Mouse (Mus musculus) embryonic facial prominence, embryonic 12.5 days (tissue): ENCODE results near the gene Vmn1r207-ps. TPM values are rescaled to one million over a fixed set of nuclear protein-coding genes. Genes with fewer than 3 reads are reported as not detected.
"Not testable (repeated sequence)": the region's sequence is repeated elsewhere in the genome, so short reads cannot be mapped to it uniquely, and the experiment has no call there.

ENCODE experiments used
- ATAC-seq: fragments of 200-750 bp; cut with Nextera tagmentation; 2 replicates; pipeline ENCODE4 v1.8.0; 2017; ENCODE audit not compliant: insufficient number of reproducible peaks, insufficient read depth, low FRiP score, low TSS enrichment
- H3K27ac ChIP-seq: fragments of 300-500 bp; sonication (generic); 2 replicates; pipeline ENCODE4 v1.5.1; 2016; ENCODE audit warnings: mild to moderate bottlenecking
- H3K27me3 ChIP-seq: fragments of 300-500 bp; sonication (generic); 2 replicates; pipeline ENCODE4 v1.6.1; 2016; ENCODE audit warnings: mild to moderate bottlenecking, moderate library complexity
- H3K36me3 ChIP-seq: fragments of 300-500 bp; sonication (generic); 2 replicates; pipeline ENCODE4 v1.6.1; 2016; ENCODE audit warnings: mild to moderate bottlenecking
- H3K4me1 ChIP-seq: fragments of 300-500 bp; sonication (generic); 2 replicates; pipeline ENCODE4 v1.6.1; 2016
- H3K4me2 ChIP-seq: fragments of 300-500 bp; sonication (generic); replicated peaks from 2 replicates; pipeline ENCODE4 v1.6.1; 2016; ENCODE audit warnings: mild to moderate bottlenecking, moderate library complexity
- H3K4me3 ChIP-seq: fragments of 300-500 bp; sonication (generic); 2 replicates; pipeline ENCODE4 v1.5.1; 2016; ENCODE audit warnings: mild to moderate bottlenecking
- H3K9ac ChIP-seq: fragments of 300-500 bp; sonication (generic); 2 replicates; pipeline ENCODE4 v1.6.1; 2016; ENCODE audit warnings: mild to moderate bottlenecking, moderate library complexity
- H3K9me3 ChIP-seq: fragments of 300-500 bp; sonication (generic); 2 replicates; pipeline ENCODE4 v1.6.1; 2016; ENCODE audit warnings: mild to moderate bottlenecking, moderate library complexity
- WGBS: fragments of 180-500 bp; shearing (Covaris S2); methylation state at CpG from one replicate; pipeline ENCODE4 v1.1.7; 2016; 5-methylcytosine and 5-hydroxymethylcytosine counted together
- polyA plus RNA-seq: library from polyadenylated mRNA; unstranded; fragments of >200 nt; fragmentation: Nextera tagmentation; extraction: Ambion mirVana; gene quantifications from 2 replicates; pipeline ENCODE4 v1.2.1, GENCODE M21; 2016

Gene Vmn1r207-ps
- not detected in 2 replicates for polyA plus RNA-seq

DNA sequence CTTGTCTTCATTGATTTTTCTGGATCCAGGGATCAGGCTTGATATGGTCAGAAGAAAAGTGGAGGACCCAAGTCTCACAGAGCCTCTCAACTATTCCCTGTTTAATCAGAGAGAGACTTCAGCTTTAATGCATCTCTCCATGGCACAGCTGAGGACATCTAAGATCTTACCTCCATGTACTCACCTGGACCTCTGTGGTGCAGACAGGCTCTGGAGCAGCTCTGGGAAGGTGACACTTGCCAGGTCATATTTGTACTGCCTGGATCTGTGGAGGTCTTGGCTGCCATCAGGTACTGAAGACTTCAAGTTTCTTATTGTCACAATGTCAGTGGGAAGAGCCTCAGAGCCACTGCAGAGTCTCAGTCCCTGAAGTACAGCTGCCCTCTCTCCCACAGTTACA is at the start of gene Vmn1r207-ps:
Vmn1r207-ps (minus strand) TSS at position 101 of the 400 bp plus-strand sequence.
- not testable (repeated sequence) for H3K27me3 ChIP-seq, H3K9me3 ChIP-seq, H3K4me2 ChIP-seq, H3K36me3 ChIP-seq, H3K27ac ChIP-seq, H3K9ac ChIP-seq, ATAC-seq, H3K4me3 ChIP-seq, H3K4me1 ChIP-seq

DNA sequence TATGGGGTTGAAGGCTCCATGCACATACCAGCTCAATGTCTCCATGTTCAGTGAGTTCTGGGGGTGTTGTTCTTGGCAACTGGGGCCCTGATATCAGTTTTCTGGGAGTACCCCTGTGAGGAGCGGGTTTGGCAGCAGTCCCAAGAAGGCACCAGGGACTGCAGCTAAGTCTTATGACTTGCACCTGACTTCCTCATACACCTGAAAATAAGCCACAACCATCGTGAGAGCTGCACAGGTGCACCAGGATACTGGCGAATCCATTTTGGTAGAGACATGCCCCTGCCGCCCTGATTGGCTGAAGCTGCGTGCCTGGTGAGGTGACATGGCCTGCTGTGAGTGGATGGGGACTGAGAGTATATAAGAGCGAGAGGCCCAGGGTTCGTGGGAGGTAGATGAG is 47.9 kb upstream of the Vmn1r207-ps start, which contains the start of gene Vmn1r208:
Vmn1r208 (minus strand) TSS at position 101 of the 400 bp plus-strand sequence.
- WGBS = no CpG with 5 or more reads among the region's 7 CpGs

DNA sequence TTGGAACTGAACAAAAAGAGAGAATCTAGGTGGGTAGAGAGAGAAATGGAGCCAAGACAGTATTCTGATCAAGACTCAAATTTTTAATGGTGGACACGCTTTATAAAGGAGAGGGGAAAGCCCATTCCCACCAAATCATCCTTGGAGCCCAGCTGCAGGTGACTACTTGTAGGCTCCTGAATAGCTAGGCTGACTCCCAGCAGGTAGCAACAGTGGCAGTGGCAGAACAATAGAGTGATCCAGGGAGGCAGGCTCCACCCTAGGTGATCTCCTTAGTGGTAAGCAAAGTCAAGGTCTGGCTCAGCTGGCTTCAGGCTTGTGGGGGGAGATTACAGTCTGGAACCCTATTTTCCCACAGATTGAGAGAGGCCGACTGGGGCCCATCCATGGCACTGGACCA is 42.2 kb upstream of the Vmn1r207-ps start:
- not testable (repeated sequence) for H3K4me3 ChIP-seq, H3K4me1 ChIP-seq, H3K9ac ChIP-seq, ATAC-seq, H3K36me3 ChIP-seq, H3K27ac ChIP-seq, H3K4me2 ChIP-seq, H3K9me3 ChIP-seq, H3K27me3 ChIP-seq
- WGBS = 90% methylated on average over 1 of the region's 2 CpGs

More for the DNA sequence above, 47.9 kb upstream of the Vmn1r207-ps start, which contains the start of gene Vmn1r208:
- H3K27ac ChIP-seq, H3K36me3 ChIP-seq, H3K9me3 ChIP-seq, ATAC-seq, H3K4me1 ChIP-seq, H3K4me3 ChIP-seq, H3K9ac ChIP-seq, H3K27me3 ChIP-seq, H3K4me2 ChIP-seq: not testable (repeated sequence)

DNA sequence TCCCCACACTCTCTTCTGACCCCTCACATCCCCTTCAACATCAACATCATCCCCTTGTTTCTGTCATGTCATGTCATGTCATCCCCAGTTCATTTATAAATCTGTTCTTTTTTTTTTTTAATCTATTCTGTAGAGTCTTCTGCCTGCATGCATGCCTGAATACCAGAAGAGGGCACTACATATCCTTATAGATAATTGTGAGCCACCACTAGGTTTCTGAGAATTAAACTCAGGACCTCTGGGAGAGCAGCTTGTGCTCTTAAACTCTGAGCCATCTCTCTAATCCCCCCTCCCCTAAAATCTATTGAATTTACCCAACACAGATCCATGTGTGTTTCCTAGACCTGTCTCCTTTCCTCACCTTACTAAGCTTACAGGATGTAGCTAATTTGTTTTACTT is 18.1 kb upstream of the Vmn1r207-ps start:
- H3K27me3 ChIP-seq = no peaks in the 10 kb centered on the region
- no peak overlapping the region for H3K4me3 ChIP-seq
- no peak overlapping the region for H3K27ac ChIP-seq
- H3K9me3 ChIP-seq = no peaks in the 10 kb centered on the region
- H3K36me3 ChIP-seq = no peaks in the 10 kb centered on the region
- no peak overlapping the region for H3K4me2 ChIP-seq
- no peaks in the 10 kb centered on the region for H3K4me1 ChIP-seq
- H3K9ac ChIP-seq = no peak overlapping the region
- ATAC-seq = no peak

DNA sequence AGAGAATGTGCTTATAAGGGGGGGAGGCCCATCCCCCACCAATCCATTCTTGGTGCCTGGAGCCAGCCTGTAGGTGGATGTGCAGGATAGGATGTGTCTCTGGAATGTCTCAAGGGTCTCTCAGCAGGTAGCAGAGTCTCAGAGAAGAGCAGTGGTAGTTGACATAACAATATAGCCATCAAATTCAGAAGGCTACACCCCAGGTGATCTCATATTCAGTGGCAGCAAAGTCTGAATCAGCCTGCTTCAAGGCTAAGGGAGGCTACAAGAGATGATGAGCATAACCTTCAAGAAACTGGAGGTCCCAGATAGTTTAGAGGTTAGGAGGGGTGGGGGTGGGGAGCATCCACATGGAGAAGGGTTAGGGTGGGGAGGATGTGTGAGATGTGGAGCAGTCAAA is 22.5 kb downstream of the Vmn1r207-ps start:
- H3K27ac ChIP-seq, H3K27me3 ChIP-seq, H3K9me3 ChIP-seq, H3K4me1 ChIP-seq, ATAC-seq, H3K4me3 ChIP-seq, H3K4me2 ChIP-seq, H3K9ac ChIP-seq, H3K36me3 ChIP-seq: not testable (repeated sequence)

DNA sequence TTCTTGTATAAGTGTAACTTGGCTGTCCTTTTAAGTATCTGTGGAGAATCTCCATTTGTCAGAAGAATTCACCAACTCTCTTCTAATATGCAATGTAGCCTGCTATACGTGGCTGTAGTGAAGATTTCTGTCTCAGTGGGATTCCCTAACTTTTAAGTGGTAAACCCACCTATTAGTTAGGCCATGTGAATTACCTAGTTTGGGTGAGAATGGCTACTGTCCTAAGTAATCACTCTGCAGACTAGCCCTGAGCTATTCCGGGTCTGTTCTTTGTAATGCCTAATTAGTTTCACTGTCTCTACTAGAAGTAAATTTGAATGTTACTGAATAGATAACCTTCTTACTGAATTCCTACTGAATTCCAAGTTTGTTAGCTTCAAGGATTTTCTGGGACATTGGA is 26.5 kb downstream of the Vmn1r207-ps start:
- not testable (repeated sequence) for H3K27me3 ChIP-seq, H3K4me1 ChIP-seq, H3K9me3 ChIP-seq, H3K9ac ChIP-seq, H3K27ac ChIP-seq, ATAC-seq, H3K4me3 ChIP-seq, H3K36me3 ChIP-seq, H3K4me2 ChIP-seq
- WGBS = 26% methylated on average over 2 of the region's 2 CpGs

Other genes with a start within 250 kb of the Vmn1r207-ps start
- not detected in 2 replicates for gene Vmn1r202, start 224.2 kb downstream of the Vmn1r207-ps start, polyA plus RNA-seq
- not detected in 2 replicates for gene Vmn1r203, start 211.5 kb downstream of the Vmn1r207-ps start, polyA plus RNA-seq
- gene Vmn1r204, start 176.4 kb downstream of the Vmn1r207-ps start, polyA plus RNA-seq = not detected in 2 replicates
- gene Vmn1r205, start 136.6 kb downstream of the Vmn1r207-ps start, polyA plus RNA-seq = not detected in 2 replicates
- not detected in 2 replicates for gene Vmn1r206, start 105.4 kb downstream of the Vmn1r207-ps start, polyA plus RNA-seq
- not detected in 2 replicates for gene Vmn1r208, start 47.8 kb upstream of the Vmn1r207-ps start, polyA plus RNA-seq
- not detected in 2 replicates for gene Vmn1r209, start 80.1 kb upstream of the Vmn1r207-ps start, polyA plus RNA-seq
- not detected in 2 replicates for gene Vmn1r210, start 101.7 kb upstream of the Vmn1r207-ps start, polyA plus RNA-seq
- not detected in 2 replicates for gene Vmn1r211, start 127.9 kb upstream of the Vmn1r207-ps start, polyA plus RNA-seq
- not detected in 2 replicates for gene Vmn1r212, start 154.6 kb upstream of the Vmn1r207-ps start, polyA plus RNA-seq